Mouse (Mus musculus): ENCODE results near the gene Trp53bp2. TPM values are rescaled to one million over a fixed set of nuclear protein-coding genes. Genes with fewer than 3 reads are reported as not detected.

Trp53bp2 gene
- polyA plus RNA-seq, 1 experiment from 2014 or later: 20.6 TPM

- peaks cover 32% of the 10 kb centered on the region for H3K4me1 ChIP-seq
- ATAC-seq (ENCODE audit: insufficient number of reproducible peaks, low FRiP score, low TSS enrichment, low read depth): 0 out of 2 replicates have a peak, but pooled peaks have one; percentile 17
- peak overlapping the region; percentile 96 for H3K9ac ChIP-seq
- H3K27ac ChIP-seq: peak overlapping the region; percentile 93
- no peaks in the 10 kb centered on the region for H3K9me3 ChIP-seq
- 3% methylated on average over 33 of the region's 34 CpGs for WGBS
- H3K4me2 ChIP-seq: peak overlapping the region; percentile 54
- no peaks in the 10 kb centered on the region for H3K27me3 ChIP-seq
- H3K36me3 ChIP-seq: no peaks in the 10 kb centered on the region
- H3K4me3 ChIP-seq: peak overlapping the region; percentile 73
These were observed 615 bp downstream of the Trp53bp2 start for GRCm38 (mm10) chr1:182409401-182410173.

- Histone ChIP-seq H3K9me3 (no peaks in the 10 kb centered on the region), H3K9ac (no peak overlapping the region), H3K36me3 (no peaks in the 10 kb centered on the region), H3K27me3 (no peaks in the 10 kb centered on the region), H3K4me3 (no peak overlapping the region), H3K4me1 (peaks cover 26% of the 10 kb centered on the region), H3K27ac (no peak overlapping the region), H3K4me2 (0 out of 2 replicates have a peak overlapping the region, but pooled peaks have one; percentile 2)
- no peak for ATAC-seq (ENCODE audit: insufficient number of reproducible peaks, low FRiP score, low TSS enrichment, low read depth)
- WGBS: 34% methylated on average over 7 of the region's 7 CpGs
These were observed 3.8 kb downstream of the Trp53bp2 start for GRCm38 (mm10) chr1:182412586-182413270.

- Histone ChIP-seq H3K9ac (no peak overlapping the region), H3K4me2 (no peak overlapping the region), H3K4me3 (no peak overlapping the region), H3K36me3 (no peaks in the 10 kb centered on the region), H3K4me1 (peaks cover 4% of the 10 kb centered on the region; the same call in 1 of the 2 replicates), H3K27me3 (no peaks in the 10 kb centered on the region), H3K27ac (no peak overlapping the region), H3K9me3 (no peaks in the 10 kb centered on the region)
- 68% methylated on average over 3 of the region's 3 CpGs for WGBS
- no peak for ATAC-seq (ENCODE audit: insufficient number of reproducible peaks, low FRiP score, low TSS enrichment, low read depth)
These were observed 10.5 kb downstream of the Trp53bp2 start for GRCm38 (mm10) chr1:182419481-182419880.

- peaks cover 4% of the 10 kb centered on the region; the same call in 1 of the 2 replicates for H3K36me3 ChIP-seq
- no peak overlapping the region for H3K27ac ChIP-seq
- ATAC-seq (ENCODE audit: insufficient number of reproducible peaks, low FRiP score, low TSS enrichment, low read depth): no peak
- peaks cover 14% of the 10 kb centered on the region for H3K4me1 ChIP-seq
- no peaks in the 10 kb centered on the region for H3K9me3 ChIP-seq
- no peaks in the 10 kb centered on the region for H3K27me3 ChIP-seq
- no peak overlapping the region for H3K9ac ChIP-seq
- 42% methylated on average over 2 of the region's 2 CpGs for WGBS
- no peak overlapping the region for H3K4me3 ChIP-seq
- H3K4me2 ChIP-seq: no peak overlapping the region
These were observed 15.3 kb downstream of the Trp53bp2 start for GRCm38 (mm10) chr1:182424274-182424673.

- no peak overlapping the region for H3K4me2 ChIP-seq
- peaks cover 14% of the 10 kb centered on the region for H3K4me1 ChIP-seq
- peaks cover 4% of the 10 kb centered on the region; the same call in 1 of the 2 replicates for H3K36me3 ChIP-seq
- no peak overlapping the region for H3K27ac ChIP-seq
- no peak for ATAC-seq (ENCODE audit: insufficient number of reproducible peaks, low FRiP score, low TSS enrichment, low read depth)
- H3K9me3 ChIP-seq: no peaks in the 10 kb centered on the region
- no peak overlapping the region for H3K4me3 ChIP-seq
- H3K9ac ChIP-seq: no peak overlapping the region
- 57% methylated on average over 3 of the region's 3 CpGs for WGBS
- H3K27me3 ChIP-seq: no peaks in the 10 kb centered on the region
These were observed 16.2 kb downstream of the Trp53bp2 start for GRCm38 (mm10) chr1:182425176-182425575.

GRCm38 (mm10) chr1:182426444-182426843 is 17.5 kb downstream of the Trp53bp2 start:
- no peak for ATAC-seq (ENCODE audit: insufficient number of reproducible peaks, low FRiP score, low TSS enrichment, low read depth)
- Histone ChIP-seq H3K4me1 (peaks cover 11% of the 10 kb centered on the region), H3K27me3 (no peaks in the 10 kb centered on the region), H3K4me2 (no peak overlapping the region), H3K36me3 (peaks cover 9% of the 10 kb centered on the region; the same call in 1 of the 2 replicates), H3K4me3 (no peak overlapping the region), H3K9ac (no peak overlapping the region), H3K27ac (peak overlapping the region; percentile 13; the same call in 1 of the 2 replicates), H3K9me3 (no peaks in the 10 kb centered on the region)
- WGBS: 34% methylated on average over 2 of the region's 2 CpGs

GRCm38 (mm10) chr1:182427426-182427825 is 18.5 kb downstream of the Trp53bp2 start:
- no peaks in the 10 kb centered on the region for H3K9me3 ChIP-seq
- H3K9ac ChIP-seq: no peak overlapping the region
- 71% methylated on average over 1 of the region's 1 CpGs for WGBS
- peaks cover 18% of the 10 kb centered on the region for H3K36me3 ChIP-seq
- no peaks in the 10 kb centered on the region for H3K27me3 ChIP-seq
- ATAC-seq (ENCODE audit: insufficient number of reproducible peaks, low FRiP score, low TSS enrichment, low read depth): no peak
- H3K4me3 ChIP-seq: no peak overlapping the region
- no peak overlapping the region for H3K27ac ChIP-seq
- H3K4me1 ChIP-seq: peaks cover 11% of the 10 kb centered on the region
- H3K4me2 ChIP-seq: no peak overlapping the region

GRCm38 (mm10) chr1:182429826-182430225 is 20.9 kb downstream of the Trp53bp2 start:
- Histone ChIP-seq H3K27me3 (no peaks in the 10 kb centered on the region), H3K36me3 (peaks cover 34% of the 10 kb centered on the region), H3K4me3 (no peak overlapping the region), H3K9me3 (no peaks in the 10 kb centered on the region), H3K27ac (no peak overlapping the region), H3K4me1 (peaks cover 10% of the 10 kb centered on the region), H3K4me2 (no peak overlapping the region), H3K9ac (no peak overlapping the region)
- ATAC-seq (ENCODE audit: insufficient number of reproducible peaks, low FRiP score, low TSS enrichment, low read depth): no peak
- WGBS: 80% methylated on average over 3 of the region's 3 CpGs

GRCm38 (mm10) chr1:182430676-182431075 is 21.7 kb downstream of the Trp53bp2 start:
- H3K9me3 ChIP-seq: no peaks in the 10 kb centered on the region

GRCm38 (mm10) chr1:182432059-182432458 is 23.1 kb downstream of the Trp53bp2 start:
- Histone ChIP-seq H3K4me3 (no peak overlapping the region), H3K9me3 (no peaks in the 10 kb centered on the region), H3K9ac (no peak overlapping the region), H3K4me2 (no peak overlapping the region), H3K36me3 (peaks cover 40% of the 10 kb centered on the region), H3K27ac (no peak overlapping the region), H3K4me1 (no peaks in the 10 kb centered on the region), H3K27me3 (no peaks in the 10 kb centered on the region)
- ATAC-seq (ENCODE audit: insufficient number of reproducible peaks, low FRiP score, low TSS enrichment, low read depth): no peak
- WGBS: 91% methylated on average over 3 of the region's 3 CpGs

More at GRCm38 (mm10) chr1:182430676-182431075, 21.7 kb downstream of the Trp53bp2 start:
- Histone ChIP-seq H3K4me3 (no peak overlapping the region), H3K36me3 (peaks cover 36% of the 10 kb centered on the region), H3K4me2 (no peak overlapping the region), H3K4me1 (peaks cover 5% of the 10 kb centered on the region), H3K9ac (no peak overlapping the region), H3K27ac (no peak overlapping the region), H3K27me3 (no peaks in the 10 kb centered on the region)
- no peak for ATAC-seq (ENCODE audit: insufficient number of reproducible peaks, low FRiP score, low TSS enrichment, low read depth)
- 93% methylated on average over 2 of the region's 2 CpGs for WGBS

GRCm38 (mm10) chr1:182436746-182437145 is 27.8 kb downstream of the Trp53bp2 start:
- Histone ChIP-seq H3K4me3 (no peak overlapping the region), H3K27ac (no peak overlapping the region), H3K27me3 (no peaks in the 10 kb centered on the region), H3K9me3 (no peaks in the 10 kb centered on the region), H3K4me2 (no peak overlapping the region), H3K9ac (no peak overlapping the region), H3K36me3 (peaks cover 57% of the 10 kb centered on the region), H3K4me1 (0 out of 2 replicates have a peak, but pooled peaks cover 3% of the 10 kb centered on the region)
- no peak for ATAC-seq (ENCODE audit: insufficient number of reproducible peaks, low FRiP score, low TSS enrichment, low read depth)
- 69% methylated on average over 5 of the region's 5 CpGs for WGBS
